Mouse (Mus musculus) skeletal muscle tissue, adult 2 months (tissue): ENCODE measurements around the gene Snrnp25.

Experiments used
- DNase-seq: peaks from one replicate; pipeline ENCODE4 v3.0.0-alpha.2; 2012; ENCODE audit warnings: low read depth, low spot score

The Snrnp25 gene

DNA sequence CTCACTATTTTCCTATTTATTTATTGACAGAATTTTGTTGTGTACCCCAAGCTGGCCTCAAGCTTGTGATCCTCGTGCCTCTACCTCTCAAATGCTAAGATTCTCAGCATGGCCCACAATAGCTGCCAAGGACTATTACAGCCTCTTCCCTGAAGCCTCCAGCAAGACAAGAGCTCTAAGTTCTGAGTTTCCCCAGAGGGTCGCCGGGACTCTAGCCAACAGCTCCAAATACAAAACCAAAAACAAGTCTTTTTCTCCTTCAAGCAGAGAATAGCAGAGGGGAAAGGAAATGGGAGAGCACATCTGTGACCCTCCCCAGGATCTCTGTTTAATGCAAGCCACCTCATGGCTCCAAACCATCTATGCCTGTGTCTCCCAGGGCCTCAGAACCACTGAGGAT is 38.8 kb downstream of the Snrnp25 start:
- DNase-seq: no peak

DNA sequence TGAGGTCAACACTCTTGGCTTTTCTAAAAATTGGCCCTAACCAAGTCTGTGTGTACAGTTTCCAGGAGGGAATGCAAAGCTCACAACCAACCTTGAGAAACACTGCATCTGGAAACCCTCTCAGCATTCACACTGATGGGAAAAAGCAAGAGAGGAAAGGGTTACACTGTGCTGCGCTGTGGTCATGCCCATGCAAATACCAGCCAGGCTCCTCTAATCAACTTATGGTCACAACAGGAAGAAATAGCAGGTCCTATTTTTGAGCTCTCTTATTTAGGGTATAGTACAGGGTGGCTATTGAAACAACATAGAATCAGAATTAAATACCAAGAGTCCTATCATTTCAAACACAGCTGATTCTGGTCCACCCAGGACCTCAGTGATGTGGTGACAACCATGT is 39.4 kb downstream of the Snrnp25 start:
- no peak for DNase-seq

- DNase-seq: no peak
These were observed 40.4 kb downstream of the Snrnp25 start for GRCm38 (mm10) chr11:32245614-32246013.

GRCm38 (mm10) chr11:32247068-32247467 is 41.9 kb downstream of the Snrnp25 start:
- no peak for DNase-seq

DNA sequence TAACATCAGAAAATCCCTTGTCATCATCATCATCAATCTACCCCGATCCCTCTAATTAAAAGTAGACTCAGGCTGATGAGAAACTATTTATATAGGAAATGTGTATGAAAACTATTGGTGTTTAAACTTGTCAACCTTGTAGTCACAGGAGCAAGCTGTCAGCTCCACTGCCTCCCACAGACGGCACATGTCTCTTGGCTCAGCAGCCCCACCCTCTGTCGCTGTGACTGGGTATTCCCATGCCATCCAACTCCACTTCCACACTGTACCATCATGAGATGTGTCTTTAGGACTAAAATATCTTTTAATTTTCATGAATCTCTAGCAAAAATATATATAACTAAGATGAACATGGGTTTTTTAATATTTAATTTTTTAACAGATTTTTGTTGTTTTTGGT is 43.1 kb downstream of the Snrnp25 start:
- no peak for DNase-seq

DNA sequence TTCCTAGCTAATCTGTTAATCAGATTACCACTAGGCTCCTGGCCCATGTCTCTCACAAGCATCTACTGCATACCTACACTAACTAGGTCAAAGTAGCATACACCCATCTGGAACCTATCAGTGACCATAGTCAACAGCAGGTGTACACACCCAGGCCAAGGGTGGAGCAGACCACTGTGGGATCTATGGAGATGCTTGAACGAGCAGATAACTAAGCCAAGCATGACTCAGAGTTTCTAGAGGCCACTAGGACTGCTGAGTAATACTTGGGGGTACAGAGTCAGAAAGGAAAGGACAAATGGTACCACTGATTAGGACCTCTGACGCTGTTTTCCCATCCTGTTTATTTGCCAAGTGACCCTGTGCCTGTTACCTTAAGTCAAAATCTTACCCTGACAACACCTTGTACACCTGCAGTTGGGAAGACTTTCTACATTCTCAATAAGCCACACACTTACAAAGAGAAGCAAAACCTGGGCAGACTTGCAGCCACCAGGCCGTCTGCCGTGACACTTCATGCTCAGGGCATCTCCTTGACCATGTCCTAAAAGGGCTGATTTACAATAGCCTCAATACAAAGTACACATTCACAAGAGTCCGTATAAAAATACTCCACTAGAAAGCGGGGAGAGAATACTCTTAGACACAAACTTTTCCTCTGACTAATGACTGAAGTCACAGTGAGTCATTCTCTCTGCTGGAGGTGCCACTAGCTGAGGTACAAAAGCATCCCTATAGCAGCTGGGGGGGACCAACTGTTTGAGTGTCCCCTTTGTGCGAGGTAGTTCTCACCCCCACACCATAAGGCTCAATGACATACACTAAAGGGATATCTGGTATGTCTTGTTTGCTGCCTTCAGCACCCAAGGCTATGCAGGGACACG is 45.9 kb downstream of the Snrnp25 start:
- no peak for DNase-seq

- no peak for DNase-seq
These were observed 47.9 kb downstream of the Snrnp25 start for GRCm38 (mm10) chr11:32253121-32253520.

GRCm38 (mm10) chr11:32256146-32256545 is 50.9 kb downstream of the Snrnp25 start:
- DNase-seq: no peak

- no peak for DNase-seq
These were observed 51.4 kb downstream of the Snrnp25 start for GRCm38 (mm10) chr11:32256566-32256965.
